Mouse (Mus musculus): ENCODE measurements at regions not wholly inside any gene's neighbourhood (a gene's known extent, or its start where the extent isn't known, plus 50 kb on each side); places are given as distances from the start of the nearest gene placed in this dataset.
"Not testable (repeated sequence)": the region's sequence is repeated elsewhere in the genome, so short reads cannot be mapped to it uniquely, and the experiment has no call there.

DNA sequence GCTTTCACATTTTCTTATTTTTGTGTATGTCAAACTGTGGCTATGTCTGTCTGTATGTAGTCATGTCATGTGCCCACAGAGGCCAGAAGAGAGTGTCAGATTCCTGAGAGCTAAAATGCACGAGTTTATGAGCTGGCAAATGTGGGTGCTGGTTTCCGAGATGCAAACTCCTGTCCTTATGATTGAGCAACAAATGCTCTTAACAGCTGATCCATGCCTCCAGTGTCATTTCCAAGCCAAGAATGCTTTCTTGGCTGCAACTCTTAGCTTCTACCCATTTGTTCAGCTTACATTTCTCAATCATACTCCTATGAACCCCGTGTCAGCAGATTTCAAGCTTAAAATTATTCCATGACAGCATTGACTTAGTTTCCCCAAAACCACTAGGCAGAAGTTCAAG, 3601.5 kb downstream of the 9330182O14Rik start:
- no peak for ATAC-seq (ENCODE audit: low read depth)
- H3K36me3 ChIP-seq (ENCODE audit: control insufficient read depth, insufficient read depth) = no peaks in the 10 kb centered on the region
- H3K27me3 ChIP-seq (ENCODE audit: control insufficient read depth, insufficient read depth, low read depth, low read length) = no peaks in the 10 kb centered on the region
- H3K27ac ChIP-seq (ENCODE audit: low read length) = no peak overlapping the region
- H3K9ac ChIP-seq (ENCODE audit: low read depth, low read length) = no peak overlapping the region
- H3K4me3 ChIP-seq (ENCODE audit: low read depth, low read length) = no peak overlapping the region
- no peaks in the 10 kb centered on the region for H3K9me3 ChIP-seq (replicated peaks; ENCODE audit: control insufficient read depth, low read length)
- H3K4me2 ChIP-seq (ENCODE audit: low read depth, low read length) = no peak overlapping the region
- H3K4me1 ChIP-seq (ENCODE audit: control insufficient read depth, low read depth, low read length) = no peaks in the 10 kb centered on the region
- WGBS (ENCODE audit: insufficient replicate concordance) = 57% methylated on average over 3 of the region's 3 CpGs

DNA sequence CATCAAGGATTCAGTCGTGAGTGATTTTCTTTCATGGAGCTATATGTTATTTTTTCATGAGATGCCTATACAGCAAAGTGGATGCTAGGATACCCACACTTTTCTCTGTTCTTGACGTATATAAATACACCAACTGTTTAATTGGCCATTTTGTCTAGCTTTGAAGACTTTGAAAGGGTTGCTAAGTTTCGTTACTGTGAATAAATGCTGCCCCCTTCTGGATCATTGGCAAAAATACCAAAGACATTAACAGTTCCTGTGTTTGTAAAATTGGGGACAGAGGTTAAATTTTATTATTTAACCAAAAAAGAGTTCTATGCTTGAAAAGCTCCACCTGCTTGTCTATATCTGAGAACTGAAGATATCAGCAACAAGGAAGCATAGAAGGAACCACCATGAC, 3624.1 kb downstream of the 9330182O14Rik start:
- no peaks in the 10 kb centered on the region for H3K27me3 ChIP-seq (ENCODE audit: control insufficient read depth, insufficient read depth, low read depth, low read length)
- ATAC-seq (ENCODE audit: low read depth) = no peak
- H3K4me2 ChIP-seq (ENCODE audit: low read depth, low read length) = no peak overlapping the region
- 13% methylated on average over 3 of the region's 3 CpGs for WGBS (ENCODE audit: insufficient replicate concordance)
- H3K9ac ChIP-seq (ENCODE audit: low read depth, low read length) = no peak overlapping the region
- H3K4me3 ChIP-seq (ENCODE audit: low read depth, low read length) = no peak overlapping the region
- no peaks in the 10 kb centered on the region for H3K36me3 ChIP-seq (ENCODE audit: control insufficient read depth, insufficient read depth)
- no peaks in the 10 kb centered on the region for H3K9me3 ChIP-seq (replicated peaks; ENCODE audit: control insufficient read depth, low read length)
- no peak overlapping the region for H3K27ac ChIP-seq (ENCODE audit: low read length)
- no peaks in the 10 kb centered on the region for H3K4me1 ChIP-seq (ENCODE audit: control insufficient read depth, low read depth, low read length)

DNA sequence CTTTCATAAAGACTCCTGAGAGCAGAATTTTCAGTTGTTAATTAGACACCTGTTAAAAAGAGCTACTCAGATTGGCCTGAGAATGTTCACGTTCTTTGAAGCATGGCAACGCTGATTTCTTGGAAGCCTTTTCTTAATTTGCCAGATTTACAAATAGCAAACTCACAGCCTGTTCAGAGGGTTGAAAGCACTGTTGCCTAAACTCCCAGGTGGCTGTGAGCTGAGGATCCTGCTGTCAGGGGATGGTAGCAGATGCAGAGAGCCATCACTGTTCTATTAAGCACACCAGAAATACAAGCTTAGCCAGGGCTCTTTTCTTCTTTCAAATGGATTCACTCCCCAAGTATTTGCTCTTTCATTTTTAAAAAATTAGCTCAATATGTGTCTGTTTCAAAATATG, 3630.4 kb downstream of the 9330182O14Rik start:
- Histone ChIP-seq H3K27ac (ENCODE audit: low read length) (no peak overlapping the region), H3K9me3 (replicated peaks; ENCODE audit: control insufficient read depth, low read length) (no peaks in the 10 kb centered on the region), H3K4me1 (ENCODE audit: control insufficient read depth, low read depth, low read length) (no peaks in the 10 kb centered on the region), H3K9ac (ENCODE audit: low read depth, low read length) (no peak overlapping the region), H3K4me3 (ENCODE audit: low read depth, low read length) (no peak overlapping the region), H3K27me3 (ENCODE audit: control insufficient read depth, insufficient read depth, low read depth, low read length) (no peaks in the 10 kb centered on the region), H3K36me3 (ENCODE audit: control insufficient read depth, insufficient read depth) (no peaks in the 10 kb centered on the region), H3K4me2 (ENCODE audit: low read depth, low read length) (no peak overlapping the region)
- no peak for ATAC-seq (ENCODE audit: low read depth)
- WGBS (ENCODE audit: insufficient replicate concordance) = 68% methylated on average over 2 of the region's 2 CpGs

DNA sequence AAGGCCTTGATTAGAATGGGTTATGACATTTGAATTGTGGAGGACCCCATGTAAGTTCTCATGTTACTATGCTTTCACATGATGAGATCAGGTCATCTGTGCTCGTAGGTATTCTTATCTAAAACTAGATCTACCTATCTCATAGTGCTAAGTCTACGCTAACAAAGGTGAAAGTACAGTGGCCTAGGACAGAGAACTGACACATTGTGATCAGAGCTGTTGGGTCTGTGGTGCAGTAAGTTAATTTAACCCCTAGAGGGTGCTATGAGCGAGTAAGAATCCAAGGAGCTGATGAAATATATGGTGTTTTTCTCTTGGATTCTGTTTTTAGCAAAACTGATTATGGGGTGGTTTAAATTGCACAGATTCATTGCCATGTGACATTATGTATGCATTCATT, 3638.6 kb downstream of the 9330182O14Rik start:
- H3K27ac ChIP-seq (ENCODE audit: low read length) = no peak overlapping the region
- no peaks in the 10 kb centered on the region for H3K27me3 ChIP-seq (ENCODE audit: control insufficient read depth, insufficient read depth, low read depth, low read length)
- no peaks in the 10 kb centered on the region for H3K9me3 ChIP-seq (replicated peaks; ENCODE audit: control insufficient read depth, low read length)
- no peak overlapping the region for H3K4me2 ChIP-seq (ENCODE audit: low read depth, low read length)
- no peak for ATAC-seq (ENCODE audit: low read depth)
- no peaks in the 10 kb centered on the region for H3K4me1 ChIP-seq (ENCODE audit: control insufficient read depth, low read depth, low read length)
- H3K36me3 ChIP-seq (ENCODE audit: control insufficient read depth, insufficient read depth) = no peaks in the 10 kb centered on the region
- no peak overlapping the region for H3K4me3 ChIP-seq (ENCODE audit: low read depth, low read length)
- no peak overlapping the region for H3K9ac ChIP-seq (ENCODE audit: low read depth, low read length)
- 17% methylated on average over 3 of the region's 3 CpGs for WGBS (ENCODE audit: insufficient replicate concordance)

DNA sequence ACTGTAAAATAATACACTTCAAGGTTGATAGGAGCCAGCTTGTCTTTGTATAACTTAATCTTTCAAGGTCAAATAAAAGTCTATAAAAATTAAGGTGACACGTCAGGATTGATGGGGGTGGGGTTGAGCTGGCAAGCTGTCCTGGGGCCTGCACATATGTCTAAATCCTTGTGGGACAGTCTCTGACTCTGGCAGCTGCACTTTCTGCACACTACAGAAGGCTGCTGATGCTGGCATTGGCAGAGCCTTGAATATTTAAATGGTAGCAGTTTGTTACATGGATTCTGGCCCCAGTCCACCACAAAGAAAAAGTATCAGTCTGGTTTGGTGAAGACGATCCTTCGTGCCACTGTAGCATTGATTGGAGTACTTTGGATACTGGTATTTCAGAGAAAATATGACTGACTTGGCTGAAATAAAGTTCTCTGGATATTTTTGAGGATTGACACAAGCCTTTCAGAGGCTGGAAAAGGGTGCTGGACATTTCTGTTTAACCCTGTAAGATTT, 3648.0 kb downstream of the 9330182O14Rik start:
- not testable (repeated sequence) for ATAC-seq (ENCODE audit: low read depth); H3K4me1 ChIP-seq (ENCODE audit: control insufficient read depth, low read depth, low read length); H3K4me3 ChIP-seq (ENCODE audit: low read depth, low read length); H3K9me3 ChIP-seq (replicated peaks; ENCODE audit: control insufficient read depth, low read length); H3K4me2 ChIP-seq (ENCODE audit: low read depth, low read length); H3K27me3 ChIP-seq (ENCODE audit: control insufficient read depth, insufficient read depth, low read depth, low read length); H3K36me3 ChIP-seq (ENCODE audit: control insufficient read depth, insufficient read depth); H3K9ac ChIP-seq (ENCODE audit: low read depth, low read length); H3K27ac ChIP-seq (ENCODE audit: low read length)
- WGBS (ENCODE audit: insufficient replicate concordance) = 61% methylated on average over 3 of the region's 3 CpGs

DNA sequence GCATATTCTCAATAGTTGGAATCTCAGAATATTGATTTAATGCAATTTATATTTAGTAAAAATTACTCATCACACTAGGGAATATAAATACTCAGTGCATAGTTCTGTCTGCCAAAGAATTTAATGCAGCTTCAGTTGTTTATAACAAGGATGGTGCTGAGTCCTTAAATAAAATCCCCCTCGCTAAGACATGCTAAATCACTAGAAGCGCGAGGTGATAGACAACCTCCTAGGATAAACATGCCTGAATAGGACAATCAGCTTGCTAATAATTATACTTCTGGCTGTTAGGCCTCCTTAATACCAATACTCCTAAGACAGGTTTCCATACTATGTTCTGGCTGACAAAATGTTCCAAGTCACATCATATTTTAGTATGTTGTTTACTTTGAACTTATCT, 3650.0 kb downstream of the 9330182O14Rik start:
- H3K27me3 ChIP-seq (ENCODE audit: control insufficient read depth, insufficient read depth, low read depth, low read length) = no peaks in the 10 kb centered on the region
- no peaks in the 10 kb centered on the region for H3K4me1 ChIP-seq (ENCODE audit: control insufficient read depth, low read depth, low read length)
- no peaks in the 10 kb centered on the region for H3K36me3 ChIP-seq (ENCODE audit: control insufficient read depth, insufficient read depth)
- no peak overlapping the region for H3K9ac ChIP-seq (ENCODE audit: low read depth, low read length)
- 78% methylated on average over 3 of the region's 3 CpGs for WGBS (ENCODE audit: insufficient replicate concordance)
- no peak overlapping the region for H3K4me2 ChIP-seq (ENCODE audit: low read depth, low read length)
- no peak for ATAC-seq (ENCODE audit: low read depth)
- no peak overlapping the region for H3K4me3 ChIP-seq (ENCODE audit: low read depth, low read length)
- no peak overlapping the region for H3K27ac ChIP-seq (ENCODE audit: low read length)
- H3K9me3 ChIP-seq (replicated peaks; ENCODE audit: control insufficient read depth, low read length) = no peaks in the 10 kb centered on the region

DNA sequence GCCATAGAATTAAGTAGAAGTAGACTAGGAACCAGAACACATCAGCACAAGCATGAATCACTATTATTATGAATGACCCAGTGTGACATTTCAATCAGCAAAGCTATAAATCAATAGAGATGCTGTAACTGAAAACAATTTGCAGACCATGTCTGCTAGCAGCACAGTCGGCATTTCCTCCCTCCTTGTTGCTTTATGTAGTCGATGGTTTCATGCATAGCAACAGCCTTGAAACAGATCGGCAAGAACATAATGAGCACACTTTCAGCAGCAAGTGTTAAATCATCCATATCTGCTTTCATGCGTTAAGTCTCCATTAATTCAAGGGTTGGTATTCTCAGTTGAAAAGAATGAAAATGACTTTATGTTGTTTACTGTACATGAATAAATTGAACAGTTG, 3669.2 kb downstream of the 9330182O14Rik start:
- no peak overlapping the region for H3K27ac ChIP-seq (ENCODE audit: low read length)
- H3K4me1 ChIP-seq (ENCODE audit: control insufficient read depth, low read depth, low read length) = no peaks in the 10 kb centered on the region
- 51% methylated on average over 4 of the region's 4 CpGs for WGBS (ENCODE audit: insufficient replicate concordance)
- no peaks in the 10 kb centered on the region for H3K36me3 ChIP-seq (ENCODE audit: control insufficient read depth, insufficient read depth)
- ATAC-seq (ENCODE audit: low read depth) = no peak
- H3K4me3 ChIP-seq (ENCODE audit: low read depth, low read length) = no peak overlapping the region
- H3K4me2 ChIP-seq (ENCODE audit: low read depth, low read length) = no peak overlapping the region
- no peaks in the 10 kb centered on the region for H3K9me3 ChIP-seq (replicated peaks; ENCODE audit: control insufficient read depth, low read length)
- H3K27me3 ChIP-seq (ENCODE audit: control insufficient read depth, insufficient read depth, low read depth, low read length) = no peaks in the 10 kb centered on the region
- H3K9ac ChIP-seq (ENCODE audit: low read depth, low read length) = no peak overlapping the region

Data from liver, embryonic 16.5 days (tissue).